Mouse (Mus musculus) hindbrain, embryonic 12.5 days (tissue): ENCODE data around the gene Hexim2. TPM values are rescaled to one million over a fixed set of nuclear protein-coding genes. Genes with fewer than 3 reads are reported as not detected.

Experiments
- ATAC-seq: fragments of 200-750 bp; cut with Nextera tagmentation; 2 replicates; pipeline ENCODE4 v1.8.0; 2017; ENCODE audit warnings: moderate TSS enrichment; ENCODE audit not compliant: low FRiP score
- H3K27ac ChIP-seq: fragments of 300-500 bp; sonication (generic); 2 replicates; pipeline ENCODE4 v1.5.1; 2016; ENCODE audit warnings: mild to moderate bottlenecking
- H3K27me3 ChIP-seq: fragments of 300-500 bp; sonication (generic); 2 replicates; pipeline ENCODE4 v1.6.1; 2016; ENCODE audit warnings: mild to moderate bottlenecking
- H3K36me3 ChIP-seq: fragments of 300-500 bp; sonication (generic); 2 replicates; pipeline ENCODE4 v1.6.1; 2016; ENCODE audit warnings: mild to moderate bottlenecking
- H3K4me1 ChIP-seq: fragments of 300-500 bp; sonication (generic); 2 replicates; pipeline ENCODE4 v1.6.1; 2016
- H3K4me2 ChIP-seq: fragments of 300-500 bp; sonication (generic); replicated peaks from 2 replicates; pipeline ENCODE4 v1.6.1; 2016; ENCODE audit warnings: mild to moderate bottlenecking
- H3K4me3 ChIP-seq: fragments of 300-500 bp; sonication (generic); 2 replicates; pipeline ENCODE4 v1.5.1; 2016; ENCODE audit warnings: mild to moderate bottlenecking
- H3K9ac ChIP-seq: fragments of 300-500 bp; sonication (generic); 2 replicates; pipeline ENCODE4 v1.6.1; 2016; ENCODE audit warnings: mild to moderate bottlenecking, moderate library complexity
- H3K9me3 ChIP-seq: fragments of 300-500 bp; sonication (generic); replicated peaks from 2 replicates; pipeline ENCODE4 v1.6.1; 2016; ENCODE audit warnings: mild to moderate bottlenecking
- WGBS: fragments of 180-500 bp; shearing (Covaris S2); methylation state at CpG from one replicate; pipeline ENCODE4 v1.1.7; 2016; 5-methylcytosine and 5-hydroxymethylcytosine counted together
- polyA plus RNA-seq: library from polyadenylated mRNA; unstranded; fragments of >200 nt; fragmentation: Nextera tagmentation; extraction: Ambion mirVana; gene quantifications from 2 replicates; pipeline ENCODE4 v1.2.1, GENCODE M21; 2016

Hexim2 gene
- polyA plus RNA-seq, 1 experiment from 2014 or later = 12.0 TPM

DNA sequence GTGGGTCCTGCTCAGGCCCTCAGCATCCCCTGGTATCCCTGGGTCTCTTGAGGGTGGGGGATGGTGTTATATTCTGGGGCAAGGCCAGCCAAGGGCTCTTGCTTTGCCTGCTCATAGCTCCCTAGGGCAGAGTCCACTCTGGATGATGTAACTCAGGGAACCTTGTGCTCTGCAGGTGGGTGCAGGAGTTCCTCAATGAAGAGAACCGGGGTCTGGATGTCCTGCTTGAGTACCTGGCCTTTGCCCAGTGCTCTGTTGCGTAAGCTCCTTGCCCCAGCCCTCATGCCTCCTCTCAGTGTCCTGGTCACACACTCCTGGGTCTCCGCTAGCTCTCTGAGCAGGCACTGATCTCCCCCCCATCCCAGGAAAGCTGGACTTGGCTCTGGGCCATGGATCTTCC lies 49.7 kb downstream of the Hexim2 start:
- Histone ChIP-seq H3K27me3 (peaks cover 14% of the 10 kb centered on the region), H3K4me1 (no peaks in the 10 kb centered on the region), H3K4me3 (no peak overlapping the region), H3K4me2 (no peak overlapping the region), H3K36me3 (no peaks in the 10 kb centered on the region), H3K27ac (no peak overlapping the region), H3K9ac (no peak overlapping the region), H3K9me3 (no peaks in the 10 kb centered on the region)
- WGBS = 87% methylated on average over 3 of the region's 3 CpGs
- no peak for ATAC-seq

DNA sequence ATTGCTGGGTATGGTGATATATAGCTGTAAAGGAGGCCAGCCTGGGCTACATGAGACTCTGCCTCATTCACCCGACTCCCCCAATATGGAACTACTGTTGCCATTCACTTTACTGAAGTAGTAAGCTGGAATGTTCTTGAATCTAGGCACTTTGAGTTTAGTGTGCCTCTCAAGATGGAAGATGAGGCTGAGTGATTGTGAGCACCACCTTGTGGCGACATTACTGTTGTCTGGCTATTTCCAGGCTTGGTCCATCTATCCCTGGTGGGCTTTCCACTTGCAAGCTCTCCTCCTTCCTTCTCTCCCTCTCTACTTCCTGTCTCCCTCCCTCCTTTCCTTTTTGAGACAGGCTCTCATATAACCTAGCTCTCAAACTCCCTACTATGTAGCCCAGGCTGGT lies 52.7 kb downstream of the Hexim2 start:
- ATAC-seq = no peak

More for the DNA sequence above, 52.7 kb downstream of the Hexim2 start:
- Histone ChIP-seq H3K9me3 (no peaks in the 10 kb centered on the region), H3K9ac (no peak overlapping the region), H3K27ac (no peak overlapping the region), H3K4me2 (no peak overlapping the region), H3K4me3 (no peak overlapping the region), H3K36me3 (no peaks in the 10 kb centered on the region), H3K4me1 (no peaks in the 10 kb centered on the region), H3K27me3 (peaks cover 20% of the 10 kb centered on the region)
- WGBS = 42% methylated on average over 2 of the region's 2 CpGs

Other genes with a start within 250 kb of the Hexim2 start
- not detected in 2 replicates for gene Fam187a, start 247.3 kb upstream of the Hexim2 start, polyA plus RNA-seq
- gene Gfap, start 231.5 kb upstream of the Hexim2 start, polyA plus RNA-seq = 0.12 TPM in 1 of 2 replicates, not detected in the other
- gene Kif18b, start 207.3 kb upstream of the Hexim2 start, polyA plus RNA-seq = 6.6 and 7.8 TPM in 2 replicates
- 11.7 and 13.2 TPM in 2 replicates for gene C1ql1, start 185.7 kb upstream of the Hexim2 start, polyA plus RNA-seq
- gene Nmt1, start 104.2 kb upstream of the Hexim2 start, polyA plus RNA-seq = 38.6 and 40.3 TPM in 2 replicates
- 160 and 161 TPM in 2 replicates for gene Dcakd, start 104.1 kb upstream of the Hexim2 start, polyA plus RNA-seq
- 1.6 and 1.7 TPM in 2 replicates for gene Plcd3, start 30.8 kb upstream of the Hexim2 start, polyA plus RNA-seq
- gene Acbd4, start 30.7 kb upstream of the Hexim2 start, polyA plus RNA-seq = 7.0 and 8.3 TPM in 2 replicates
- 3.8 and 4.0 TPM in 2 replicates for gene Hexim1, start 16.2 kb upstream of the Hexim2 start, polyA plus RNA-seq
- 1.4 and 1.6 TPM in 2 replicates for gene Fmnl1, start 38.7 kb downstream of the Hexim2 start, polyA plus RNA-seq
- 0.34 and 0.71 TPM in 2 replicates for gene 1700023F06Rik, start 76.1 kb downstream of the Hexim2 start, polyA plus RNA-seq
- 0.21 TPM in 1 of 2 replicates, not detected in the other for gene Spata32, start 86.0 kb downstream of the Hexim2 start, polyA plus RNA-seq
- gene Map3k14, start 135.0 kb downstream of the Hexim2 start, polyA plus RNA-seq = 3.9 and 4.8 TPM in 2 replicates
- 5.2 and 5.9 TPM in 2 replicates for gene Arhgap27, start 231.3 kb downstream of the Hexim2 start, polyA plus RNA-seq